Mouse (Mus musculus) hindbrain, embryonic 12.5 days (tissue): ENCODE measurements around the gene Fbrsl1. TPM values are rescaled to one million over a fixed set of nuclear protein-coding genes. Genes with fewer than 3 reads are reported as not detected.

Experiments
- ATAC-seq: fragments of 200-750 bp; cut with Nextera tagmentation; 2 replicates; pipeline ENCODE4 v1.8.0; 2017; ENCODE audit warnings: moderate TSS enrichment; ENCODE audit not compliant: low FRiP score
- H3K27ac ChIP-seq: fragments of 300-500 bp; sonication (generic); 2 replicates; pipeline ENCODE4 v1.5.1; 2016; ENCODE audit warnings: mild to moderate bottlenecking
- H3K27me3 ChIP-seq: fragments of 300-500 bp; sonication (generic); 2 replicates; pipeline ENCODE4 v1.6.1; 2016; ENCODE audit warnings: mild to moderate bottlenecking
- H3K36me3 ChIP-seq: fragments of 300-500 bp; sonication (generic); 2 replicates; pipeline ENCODE4 v1.6.1; 2016; ENCODE audit warnings: mild to moderate bottlenecking
- H3K4me1 ChIP-seq: fragments of 300-500 bp; sonication (generic); 2 replicates; pipeline ENCODE4 v1.6.1; 2016
- H3K4me2 ChIP-seq: fragments of 300-500 bp; sonication (generic); replicated peaks from 2 replicates; pipeline ENCODE4 v1.6.1; 2016; ENCODE audit warnings: mild to moderate bottlenecking
- H3K4me3 ChIP-seq: fragments of 300-500 bp; sonication (generic); 2 replicates; pipeline ENCODE4 v1.5.1; 2016; ENCODE audit warnings: mild to moderate bottlenecking
- H3K9ac ChIP-seq: fragments of 300-500 bp; sonication (generic); 2 replicates; pipeline ENCODE4 v1.6.1; 2016; ENCODE audit warnings: mild to moderate bottlenecking, moderate library complexity
- H3K9me3 ChIP-seq: fragments of 300-500 bp; sonication (generic); replicated peaks from 2 replicates; pipeline ENCODE4 v1.6.1; 2016; ENCODE audit warnings: mild to moderate bottlenecking
- WGBS: fragments of 180-500 bp; shearing (Covaris S2); methylation state at CpG from one replicate; pipeline ENCODE4 v1.1.7; 2016; 5-methylcytosine and 5-hydroxymethylcytosine counted together
- polyA plus RNA-seq: library from polyadenylated mRNA; unstranded; fragments of >200 nt; fragmentation: Nextera tagmentation; extraction: Ambion mirVana; gene quantifications from 2 replicates; pipeline ENCODE4 v1.2.1, GENCODE M21; 2016

Gene Fbrsl1
- polyA plus RNA-seq, 1 experiment from 2014 or later, result 35.5 TPM

- Histone ChIP-seq H3K4me3 (no peak overlapping the region), H3K9ac (no peak overlapping the region), H3K9me3 (no peaks in the 10 kb centered on the region), H3K27ac (no peak overlapping the region), H3K36me3 (no peaks in the 10 kb centered on the region), H3K4me1 (peaks cover 17% of the 10 kb centered on the region), H3K4me2 (no peak overlapping the region), H3K27me3 (no peaks in the 10 kb centered on the region)
- WGBS, result 49% methylated on average over 3 of the region's 3 CpGs
- no peak for ATAC-seq
Measured at GRCm38 (mm10) chr5:110403931-110404330, 44.4 kb downstream of the Fbrsl1 start.

- H3K27me3 ChIP-seq, result no peaks in the 10 kb centered on the region
- peaks cover 17% of the 10 kb centered on the region for H3K4me1 ChIP-seq
- H3K9me3 ChIP-seq, result no peaks in the 10 kb centered on the region
- no peak overlapping the region for H3K4me3 ChIP-seq
- no peaks in the 10 kb centered on the region for H3K36me3 ChIP-seq
- H3K27ac ChIP-seq, result no peak overlapping the region
- no peak overlapping the region for H3K9ac ChIP-seq
- ATAC-seq, result no peak
- no peak overlapping the region for H3K4me2 ChIP-seq
- 94% methylated on average over 2 of the region's 2 CpGs for WGBS
Measured at GRCm38 (mm10) chr5:110402557-110402956, 45.7 kb downstream of the Fbrsl1 start.

GRCm38 (mm10) chr5:110401101-110401500, 47.2 kb downstream of the Fbrsl1 start:
- WGBS, result 87% methylated on average over 8 of the region's 8 CpGs

GRCm38 (mm10) chr5:110395006-110395661, 53.2 kb downstream of the Fbrsl1 start:
- 79% methylated on average over 5 of the region's 5 CpGs for WGBS

More at GRCm38 (mm10) chr5:110401101-110401500, 47.2 kb downstream of the Fbrsl1 start:
- Histone ChIP-seq H3K4me2 (no peak overlapping the region), H3K27ac (no peak overlapping the region), H3K9ac (no peak overlapping the region), H3K4me3 (no peak overlapping the region), H3K36me3 (no peaks in the 10 kb centered on the region), H3K4me1 (peaks cover 7% of the 10 kb centered on the region), H3K27me3 (no peaks in the 10 kb centered on the region), H3K9me3 (no peaks in the 10 kb centered on the region)
- no peak for ATAC-seq

GRCm38 (mm10) chr5:110392727-110393126, 55.6 kb downstream of the Fbrsl1 start:
- WGBS, result 70% methylated on average over 5 of the region's 5 CpGs
- Histone ChIP-seq H3K27me3 (peaks cover 6% of the 10 kb centered on the region; the same call in 1 of the 2 replicates), H3K9me3 (no peaks in the 10 kb centered on the region), H3K4me1 (peaks cover 6% of the 10 kb centered on the region; the same call in 1 of the 2 replicates), H3K9ac (no peak overlapping the region), H3K36me3 (0 out of 2 replicates have a peak, but pooled peaks cover 3% of the 10 kb centered on the region), H3K4me3 (no peak overlapping the region), H3K4me2 (no peak overlapping the region), H3K27ac (no peak overlapping the region)
- ATAC-seq, result peak; percentile 38; the same call in 1 of the 2 replicates

More at GRCm38 (mm10) chr5:110395006-110395661, 53.2 kb downstream of the Fbrsl1 start:
- Histone ChIP-seq H3K4me3 (no peak overlapping the region), H3K36me3 (0 out of 2 replicates have a peak, but pooled peaks cover 3% of the 10 kb centered on the region), H3K4me1 (peaks cover 6% of the 10 kb centered on the region; the same call in 1 of the 2 replicates), H3K4me2 (no peak overlapping the region), H3K9me3 (no peaks in the 10 kb centered on the region), H3K27ac (no peak overlapping the region), H3K9ac (no peak overlapping the region), H3K27me3 (no peaks in the 10 kb centered on the region)
- ATAC-seq, result no peak

- no peak overlapping the region for H3K27ac ChIP-seq
- H3K9me3 ChIP-seq, result no peaks in the 10 kb centered on the region
- WGBS, result 86% methylated on average over 4 of the region's 4 CpGs
- H3K36me3 ChIP-seq, result 0 out of 2 replicates have a peak, but pooled peaks cover 3% of the 10 kb centered on the region
- peaks cover 18% of the 10 kb centered on the region for H3K27me3 ChIP-seq
- no peak for ATAC-seq
- no peak overlapping the region for H3K4me3 ChIP-seq
- H3K4me1 ChIP-seq, result peaks cover 19% of the 10 kb centered on the region
- no peak overlapping the region for H3K4me2 ChIP-seq
- no peak overlapping the region for H3K9ac ChIP-seq
Measured at GRCm38 (mm10) chr5:110390631-110391030, 57.7 kb downstream of the Fbrsl1 start.

- 10% methylated on average over 8 of the region's 8 CpGs for WGBS
- Histone ChIP-seq H3K36me3 (0 out of 2 replicates have a peak, but pooled peaks cover 3% of the 10 kb centered on the region), H3K27me3 (peaks cover 18% of the 10 kb centered on the region), H3K4me3 (peak overlapping the region; percentile 64), H3K9ac (peak overlapping the region; percentile 71), H3K4me2 (peak overlapping the region; percentile 57), H3K4me1 (peaks cover 31% of the 10 kb centered on the region), H3K9me3 (no peaks in the 10 kb centered on the region), H3K27ac (0 out of 2 replicates have a peak overlapping the region, but pooled peaks have one; percentile 30)
- no peak for ATAC-seq
Measured at GRCm38 (mm10) chr5:110387332-110387731, 61.0 kb downstream of the Fbrsl1 start.

- 0 out of 2 replicates have a peak, but pooled peaks cover 3% of the 10 kb centered on the region for H3K36me3 ChIP-seq
- peaks cover 18% of the 10 kb centered on the region for H3K27me3 ChIP-seq
- no peaks in the 10 kb centered on the region for H3K9me3 ChIP-seq
- peak overlapping the region; percentile 66 for H3K27ac ChIP-seq
- peak overlapping the region; percentile 64 for H3K4me3 ChIP-seq
- peak overlapping the region; percentile 57 for H3K4me2 ChIP-seq
- peaks cover 31% of the 10 kb centered on the region for H3K4me1 ChIP-seq
- ATAC-seq, result peak; percentile 86
- peak overlapping the region; percentile 71 for H3K9ac ChIP-seq
- WGBS, result under 1% methylated on average over 88 of the region's 90 CpGs
Measured at GRCm38 (mm10) chr5:110386371-110387330, 61.7 kb downstream of the Fbrsl1 start.

- Histone ChIP-seq H3K4me1 (peaks cover 31% of the 10 kb centered on the region), H3K9me3 (no peaks in the 10 kb centered on the region), H3K27ac (no peak overlapping the region), H3K9ac (peak overlapping the region; percentile 71; the same call in 1 of the 2 replicates), H3K4me3 (peak overlapping the region; percentile 64), H3K36me3 (peaks cover 12% of the 10 kb centered on the region; the same call in 1 of the 2 replicates), H3K27me3 (peaks cover 18% of the 10 kb centered on the region), H3K4me2 (peak overlapping the region; percentile 57)
- WGBS, result 55% methylated on average over 4 of the region's 4 CpGs
- ATAC-seq, result no peak
Measured at GRCm38 (mm10) chr5:110385263-110385662, 63.0 kb downstream of the Fbrsl1 start.

GRCm38 (mm10) chr5:110384491-110384890, 63.8 kb downstream of the Fbrsl1 start:
- peaks cover 31% of the 10 kb centered on the region for H3K4me1 ChIP-seq
- H3K9ac ChIP-seq, result no peak overlapping the region
- peaks cover 15% of the 10 kb centered on the region; the same call in 1 of the 2 replicates for H3K36me3 ChIP-seq
- ATAC-seq, result no peak
- peak overlapping the region; percentile 57 for H3K4me2 ChIP-seq
- H3K4me3 ChIP-seq, result 0 out of 2 replicates have a peak overlapping the region, but pooled peaks have one; percentile 64
- peaks cover 18% of the 10 kb centered on the region for H3K27me3 ChIP-seq
- 82% methylated on average over 6 of the region's 6 CpGs for WGBS
- no peaks in the 10 kb centered on the region for H3K9me3 ChIP-seq
- H3K27ac ChIP-seq, result no peak overlapping the region

GRCm38 (mm10) chr5:110379823-110380222, 68.5 kb downstream of the Fbrsl1 start:
- WGBS, result 89% methylated on average over 4 of the region's 4 CpGs
- ATAC-seq, result no peak
- peaks cover 17% of the 10 kb centered on the region for H3K4me1 ChIP-seq
- H3K27ac ChIP-seq, result no peak overlapping the region
- H3K4me3 ChIP-seq, result no peak overlapping the region
- H3K9ac ChIP-seq, result no peak overlapping the region
- H3K9me3 ChIP-seq, result no peaks in the 10 kb centered on the region
- 0 out of 2 replicates have a peak, but pooled peaks cover 2% of the 10 kb centered on the region for H3K27me3 ChIP-seq
- H3K4me2 ChIP-seq, result no peak overlapping the region
- H3K36me3 ChIP-seq, result peaks cover 57% of the 10 kb centered on the region

GRCm38 (mm10) chr5:110379086-110379485, 69.2 kb downstream of the Fbrsl1 start:
- no peak overlapping the region for H3K9ac ChIP-seq
- no peak overlapping the region for H3K27ac ChIP-seq
- no peak overlapping the region for H3K4me2 ChIP-seq
- H3K4me3 ChIP-seq, result no peak overlapping the region
- ATAC-seq, result no peak
- peaks cover 63% of the 10 kb centered on the region for H3K36me3 ChIP-seq
- H3K4me1 ChIP-seq, result peaks cover 11% of the 10 kb centered on the region; the same call in 1 of the 2 replicates
- 87% methylated on average over 15 of the region's 15 CpGs for WGBS
- 0 out of 2 replicates have a peak, but pooled peaks cover 2% of the 10 kb centered on the region for H3K27me3 ChIP-seq
- H3K9me3 ChIP-seq, result no peaks in the 10 kb centered on the region
